ENCODE assay signal across 15 mouse cellular contexts in genomic region chr2:66336396-66336795, GRCm38 (mm10).
DNase-seq lines count a peak whose midpoint lies in the region; ATAC-seq and TF ChIP-seq lines count a peak whose summit lies in the region.
"Had no signal": no experiment of that assay in that cellular context is flagged by ENCODE, and none has a peak within 500 bp of the region (broad histone marks: within the 10 kb centered on the region; RNA-seq: fewer than 3 reads in every experiment).

No protein-coding gene starts in this region.

- H3K4me2 ChIP-seq in hindbrain, embryonic 11.5 days (replicated peaks; ENCODE audit: low read depth, low read length) = no peak overlapping the region
- no peak overlapping the region for H3K4me2 ChIP-seq in midbrain, embryonic 14.5 days (ENCODE audit: low read length)
- no peak overlapping the region for H3K4me2 ChIP-seq in midbrain, embryonic 15.5 days
- H3K4me2 ChIP-seq: heart, embryonic 13.5 days; midbrain, embryonic 12.5 days; neural tube, embryonic 15.5 days had no signal

- ATAC-seq in hindbrain, embryonic 11.5 days (ENCODE audit: low FRiP score) = no peak
- ATAC-seq in midbrain, embryonic 14.5 days (ENCODE audit: low FRiP score, low TSS enrichment) = no peak
- no peak for ATAC-seq in midbrain, embryonic 15.5 days (replicated peaks)

- no peak for TF ChIP-seq POLR2A in cerebellum, adult 2 months (IDR thresholded peaks at IDR 0.05; ENCODE audit: borderline replicate concordance, insufficient read depth, low read length)

- peak; percentile 56; the same call in 1 of the 2 replicates for TF ChIP-seq CTCF in cerebellum, adult 2 months (IDR thresholded peaks at IDR 0.05; ENCODE audit: borderline replicate concordance, insufficient read depth, low read depth, low read length)

- H3K4me1 ChIP-seq in cerebellum, adult 2 months (ENCODE audit: control insufficient read depth, insufficient read depth, low read length) = 0 out of 2 replicates have a peak, but pooled peaks cover 2% of the 10 kb centered on the region
- no peaks in the 10 kb centered on the region for H3K4me1 ChIP-seq in hindbrain, embryonic 11.5 days (replicated peaks; ENCODE audit: control insufficient read depth, insufficient read depth, low read length)
- H3K4me1 ChIP-seq in hindbrain, embryonic 10.5 days (replicated peaks) = no peaks in the 10 kb centered on the region
- H3K4me1 ChIP-seq in midbrain, embryonic 14.5 days (ENCODE audit: control insufficient read depth, insufficient read depth, low read length) = no peaks in the 10 kb centered on the region
- H3K4me1 ChIP-seq in midbrain, embryonic 15.5 days = no peaks in the 10 kb centered on the region
- H3K4me1 ChIP-seq: heart, embryonic 13.5 days; midbrain, embryonic 12.5 days; neural tube, embryonic 15.5 days had no signal

- WGBS in cerebellum, adult 2 months = 60% methylated on average over 6 of the region's 6 CpGs
- WGBS in hindbrain, embryonic 11.5 days = 82% methylated on average over 6 of the region's 6 CpGs
- 79% methylated on average over 6 of the region's 6 CpGs for WGBS in hindbrain, embryonic 10.5 days
- 80% methylated on average over 6 of the region's 6 CpGs for WGBS in midbrain, embryonic 14.5 days
- WGBS in midbrain, embryonic 15.5 days = 75% methylated on average over 6 of the region's 6 CpGs

- no peak overlapping the region for H3K4me3 ChIP-seq in cerebellum, adult 2 months (replicated peaks; ENCODE audit: insufficient read depth, low read depth, low read length)
- no peak overlapping the region for H3K4me3 ChIP-seq in hindbrain, embryonic 11.5 days (ENCODE audit: low read depth, low read length)
- H3K4me3 ChIP-seq in hindbrain, embryonic 10.5 days = no peak overlapping the region
- no peak overlapping the region for H3K4me3 ChIP-seq in midbrain, embryonic 14.5 days (replicated peaks; ENCODE audit: low read depth, low read length)
- no peak overlapping the region for H3K4me3 ChIP-seq in midbrain, embryonic 15.5 days
- H3K4me3 ChIP-seq: heart, embryonic 13.5 days; midbrain, embryonic 12.5 days; neural tube, embryonic 15.5 days had no signal

- no peak overlapping the region for H3K9ac ChIP-seq in hindbrain, embryonic 11.5 days (ENCODE audit: low read depth, low read length)
- no peak overlapping the region for H3K9ac ChIP-seq in midbrain, embryonic 14.5 days (replicated peaks; ENCODE audit: low read length)
- H3K9ac ChIP-seq in midbrain, embryonic 15.5 days = no peak overlapping the region
- H3K9ac ChIP-seq: heart, embryonic 13.5 days; midbrain, embryonic 12.5 days; neural tube, embryonic 15.5 days had no signal

- peak in 1 of 2 experiments; percentile 43 for DNase-seq in cerebellum, adult 2 months
- no peak for DNase-seq in cerebellum, postnatal 4 days (ENCODE audit: low spot score in 2 of 2)
- peak; percentile 5 for DNase-seq in hindbrain, embryonic 11.5 days (ENCODE audit: low spot score)
- DNase-seq in hindbrain, embryonic 10.5 days (ENCODE audit: low spot score) = no peak
- DNase-seq in midbrain, embryonic 14.5 days = peak; percentile 50
- peak; percentile 36 for DNase-seq in telencephalon, adult 2 months (ENCODE audit: low read depth, low spot score)
- DNase-seq in right cerebral cortex, postnatal 25 days = no peak
- DNase-seq: gastrocnemius, postnatal 14 days; kidney, postnatal 4 days; lung, postnatal 10 days; right cerebral cortex, postnatal 14 days had no signal

- H3K36me3 ChIP-seq in hindbrain, embryonic 11.5 days (ENCODE audit: control insufficient read depth, insufficient read depth, low read length) = no peaks in the 10 kb centered on the region
- H3K36me3 ChIP-seq in hindbrain, embryonic 10.5 days = no peaks in the 10 kb centered on the region
- no peaks in the 10 kb centered on the region for H3K36me3 ChIP-seq in midbrain, embryonic 14.5 days (ENCODE audit: control insufficient read depth, insufficient read depth, low read length)
- no peaks in the 10 kb centered on the region for H3K36me3 ChIP-seq in midbrain, embryonic 15.5 days (replicated peaks)
- H3K36me3 ChIP-seq: heart, embryonic 13.5 days; midbrain, embryonic 12.5 days; neural tube, embryonic 15.5 days had no signal

- H3K27ac ChIP-seq in cerebellum, adult 2 months (ENCODE audit: insufficient read depth, low read length) = no peak overlapping the region
- H3K27ac ChIP-seq in hindbrain, embryonic 11.5 days (ENCODE audit: low read depth, low read length) = no peak overlapping the region
- H3K27ac ChIP-seq in hindbrain, embryonic 10.5 days = no peak overlapping the region
- H3K27ac ChIP-seq in midbrain, embryonic 14.5 days (replicated peaks; ENCODE audit: low read depth, low read length) = no peak overlapping the region
- H3K27ac ChIP-seq in midbrain, embryonic 15.5 days = no peak overlapping the region
- H3K27ac ChIP-seq: heart, embryonic 13.5 days; midbrain, embryonic 12.5 days; neural tube, embryonic 15.5 days had no signal

- H3K27me3 ChIP-seq in cerebellum, adult 2 months (ENCODE audit: control insufficient read depth, insufficient read depth, low read length) = no peaks in the 10 kb centered on the region
- no peaks in the 10 kb centered on the region for H3K27me3 ChIP-seq in hindbrain, embryonic 11.5 days (ENCODE audit: control insufficient read depth, insufficient read depth, low read length)
- H3K27me3 ChIP-seq in hindbrain, embryonic 10.5 days (ENCODE audit: insufficient read depth, poor library complexity, severe bottlenecking) = no peaks in the 10 kb centered on the region
- H3K27me3 ChIP-seq in midbrain, embryonic 14.5 days (ENCODE audit: control insufficient read depth, insufficient read depth, low read length) = no peaks in the 10 kb centered on the region
- no peaks in the 10 kb centered on the region for H3K27me3 ChIP-seq in midbrain, embryonic 15.5 days (replicated peaks)
- H3K27me3 ChIP-seq: heart, embryonic 13.5 days; midbrain, embryonic 12.5 days; neural tube, embryonic 15.5 days had no signal

- no peaks in the 10 kb centered on the region for H3K9me3 ChIP-seq in hindbrain, embryonic 11.5 days (ENCODE audit: control insufficient read depth, low read length)
- H3K9me3 ChIP-seq in hindbrain, embryonic 10.5 days = no peaks in the 10 kb centered on the region
- no peaks in the 10 kb centered on the region for H3K9me3 ChIP-seq in midbrain, embryonic 14.5 days (ENCODE audit: control insufficient read depth, low read length)
- no peaks in the 10 kb centered on the region for H3K9me3 ChIP-seq in midbrain, embryonic 15.5 days
- H3K9me3 ChIP-seq: heart, embryonic 13.5 days; midbrain, embryonic 12.5 days; neural tube, embryonic 15.5 days had no signal

Comparison
In these comparisons a context has a peak if more than half of its experiments do, and no peak if none do; other contexts are left out.
1. DNase-seq: peak in hindbrain, embryonic 11.5 days (single experiment), midbrain, embryonic 14.5 days (single experiment) and telencephalon, adult 2 months (single experiment); none in cerebellum, postnatal 4 days (0 of 2), hindbrain, embryonic 10.5 days (single experiment) and right cerebral cortex, postnatal 25 days (single experiment).